Mouse (Mus musculus) limb, embryonic 13.5 days (tissue): ENCODE results near the gene Cntn5. TPM values are rescaled to one million over a fixed set of nuclear protein-coding genes. Genes with fewer than 3 reads are reported as not detected.
"Not testable (repeated sequence)": the region's sequence is repeated elsewhere in the genome, so short reads cannot be mapped to it uniquely, and the experiment has no call there.

Experiments used
- ATAC-seq: fragments of 200-750 bp; cut with Nextera tagmentation; 2 replicates; pipeline ENCODE4 v1.8.0; 2017; ENCODE audit warnings: low read depth, moderate number of reproducible peaks, moderate TSS enrichment; ENCODE audit not compliant: low FRiP score
- H3K27ac ChIP-seq: fragments of 300-500 bp; sonication (generic); 2 replicates; pipeline ENCODE4 v1.5.1; 2015; ENCODE audit warnings: inconsistent platforms, mild to moderate bottlenecking, moderate library complexity
- H3K27me3 ChIP-seq: fragments of 300-500 bp; sonication (generic); 2 replicates; pipeline ENCODE4 v1.6.1; 2015; ENCODE audit warnings: mild to moderate bottlenecking, inconsistent platforms
- H3K36me3 ChIP-seq: fragments of 300-500 bp; sonication (generic); 2 replicates; pipeline ENCODE4 v1.6.1; 2015; ENCODE audit warnings: inconsistent platforms, mild to moderate bottlenecking, moderate library complexity
- H3K4me1 ChIP-seq: fragments of 300-500 bp; sonication (generic); 2 replicates; pipeline ENCODE4 v1.6.1; 2015; ENCODE audit warnings: inconsistent platforms
- H3K4me2 ChIP-seq: fragments of 300-500 bp; sonication (generic); replicated peaks from 2 replicates; pipeline ENCODE4 v1.6.1; 2015; ENCODE audit warnings: inconsistent platforms, mild to moderate bottlenecking, moderate library complexity
- H3K4me3 ChIP-seq: fragments of 300-500 bp; sonication (generic); 2 replicates; pipeline ENCODE4 v1.5.1; 2015; ENCODE audit warnings: moderate library complexity, mild to moderate bottlenecking, inconsistent platforms
- H3K9ac ChIP-seq: fragments of 300-500 bp; sonication (generic); 2 replicates; pipeline ENCODE4 v1.6.1; 2015; ENCODE audit warnings: mild to moderate bottlenecking, inconsistent platforms
- H3K9me3 ChIP-seq: fragments of 300-500 bp; sonication (generic); 2 replicates; pipeline ENCODE4 v1.6.1; 2016; ENCODE audit warnings: inconsistent platforms
- WGBS: fragments of 180-500 bp; shearing (Covaris S2); methylation state at CpG from one replicate; pipeline ENCODE4 v1.1.7; 2015; 5-methylcytosine and 5-hydroxymethylcytosine counted together
- polyA plus RNA-seq: library from polyadenylated mRNA; unstranded; fragments of >200 nt; fragmentation: Nextera tagmentation; extraction: Ambion mirVana; gene quantifications from 2 replicates; pipeline ENCODE4 v1.2.1, GENCODE M21; 2015

Cntn5 gene
- polyA plus RNA-seq, 1 experiment from 2014 or later: 1.7 TPM

GRCm38 (mm10) chr9:10645951-10646350 lies 258.6 kb downstream of the Cntn5 start:
- Histone ChIP-seq H3K27ac (no peak overlapping the region), H3K9me3 (no peaks in the 10 kb centered on the region), H3K4me3 (no peak overlapping the region), H3K27me3 (no peaks in the 10 kb centered on the region), H3K9ac (no peak overlapping the region), H3K36me3 (no peaks in the 10 kb centered on the region), H3K4me2 (no peak overlapping the region), H3K4me1 (no peaks in the 10 kb centered on the region)
- ATAC-seq: no peak
- WGBS: 86% methylated on average over 5 of the region's 5 CpGs

DNA sequence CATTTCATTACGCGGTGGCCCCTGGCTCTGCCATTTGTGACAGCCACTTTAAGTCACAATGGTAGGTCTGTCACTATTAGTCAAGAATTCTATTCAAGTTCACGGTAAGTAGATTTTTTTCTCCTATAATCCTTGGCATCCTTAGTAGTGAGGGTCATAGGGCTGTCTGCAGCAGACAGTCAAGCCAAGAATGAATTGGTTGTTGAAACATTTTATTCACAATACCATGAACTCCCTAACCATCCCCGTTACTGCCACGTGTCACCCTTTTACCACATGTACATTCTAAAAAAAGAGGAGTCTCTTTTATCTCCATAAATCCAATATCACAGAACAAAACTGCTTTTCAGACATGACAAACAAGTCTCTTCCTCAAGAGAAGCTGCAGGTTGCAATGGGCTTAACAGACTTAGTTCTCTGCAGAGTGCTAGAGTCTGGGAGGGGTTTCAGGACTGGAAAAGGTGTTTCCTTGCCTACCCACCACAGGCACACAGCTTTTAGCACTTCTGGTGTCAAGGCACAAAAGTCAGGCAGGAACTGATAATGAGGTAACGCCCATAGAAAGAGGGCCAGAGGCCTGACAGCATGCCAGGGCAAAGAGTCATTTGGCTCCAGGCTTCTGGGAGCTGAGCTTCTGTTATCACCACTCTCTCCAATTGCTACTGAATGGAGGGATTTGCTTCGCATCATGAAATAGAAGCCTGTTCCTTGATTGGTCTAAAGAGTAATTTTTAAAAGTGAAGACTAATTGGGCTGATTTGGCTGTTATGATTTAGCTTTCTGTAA lies 259.3 kb downstream of the Cntn5 start:
- Histone ChIP-seq H3K4me1 (no peaks in the 10 kb centered on the region), H3K27me3 (no peaks in the 10 kb centered on the region), H3K4me3 (no peak overlapping the region), H3K36me3 (no peaks in the 10 kb centered on the region), H3K9me3 (no peaks in the 10 kb centered on the region), H3K9ac (no peak overlapping the region), H3K4me2 (no peak overlapping the region), H3K27ac (no peak overlapping the region)
- WGBS: 71% methylated on average over 7 of the region's 7 CpGs
- ATAC-seq: no peak

DNA sequence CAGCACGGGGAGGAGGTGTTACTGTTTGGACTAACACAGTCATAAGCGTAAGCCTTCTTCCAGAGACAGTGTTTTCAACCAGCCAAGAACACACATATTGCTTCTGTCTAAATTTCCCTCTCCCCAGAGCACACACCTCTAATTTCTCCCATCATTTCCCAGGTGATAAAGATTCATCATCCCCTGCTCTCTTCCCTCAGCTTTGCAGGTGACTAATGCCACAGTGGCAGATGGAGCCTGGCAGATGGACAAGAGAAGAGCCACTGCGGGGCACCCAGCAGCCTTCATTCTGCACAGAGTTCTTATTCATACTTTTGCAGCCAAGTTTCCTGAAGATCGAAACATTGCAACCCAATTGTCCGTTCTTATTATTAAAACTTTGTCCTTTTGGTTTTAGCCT lies 286.5 kb downstream of the Cntn5 start:
- Histone ChIP-seq H3K36me3 (no peaks in the 10 kb centered on the region), H3K4me2 (no peak overlapping the region), H3K27ac (no peak overlapping the region), H3K4me3 (no peak overlapping the region), H3K9ac (no peak overlapping the region), H3K27me3 (no peaks in the 10 kb centered on the region), H3K4me1 (no peaks in the 10 kb centered on the region), H3K9me3 (no peaks in the 10 kb centered on the region)
- ATAC-seq: no peak
- WGBS: 84% methylated on average over 5 of the region's 5 CpGs

GRCm38 (mm10) chr9:10575346-10576241 lies 329.0 kb downstream of the Cntn5 start:
- Histone ChIP-seq H3K27ac (no peak overlapping the region), H3K9ac (no peak overlapping the region), H3K36me3 (no peaks in the 10 kb centered on the region), H3K9me3 (no peaks in the 10 kb centered on the region), H3K27me3 (no peaks in the 10 kb centered on the region), H3K4me2 (no peak overlapping the region), H3K4me1 (no peaks in the 10 kb centered on the region), H3K4me3 (no peak overlapping the region)
- ATAC-seq: no peak
- WGBS: 83% methylated on average over 7 of the region's 7 CpGs

- Histone ChIP-seq H3K27me3 (no peaks in the 10 kb centered on the region), H3K4me1 (no peaks in the 10 kb centered on the region), H3K4me2 (no peak overlapping the region), H3K4me3 (no peak overlapping the region), H3K27ac (no peak overlapping the region), H3K9ac (no peak overlapping the region), H3K9me3 (no peaks in the 10 kb centered on the region), H3K36me3 (no peaks in the 10 kb centered on the region)
- ATAC-seq: peak; percentile 48; the same call in 1 of the 2 replicates
Observed at GRCm38 (mm10) chr9:10569830-10570229, 334.7 kb downstream of the Cntn5 start.

DNA sequence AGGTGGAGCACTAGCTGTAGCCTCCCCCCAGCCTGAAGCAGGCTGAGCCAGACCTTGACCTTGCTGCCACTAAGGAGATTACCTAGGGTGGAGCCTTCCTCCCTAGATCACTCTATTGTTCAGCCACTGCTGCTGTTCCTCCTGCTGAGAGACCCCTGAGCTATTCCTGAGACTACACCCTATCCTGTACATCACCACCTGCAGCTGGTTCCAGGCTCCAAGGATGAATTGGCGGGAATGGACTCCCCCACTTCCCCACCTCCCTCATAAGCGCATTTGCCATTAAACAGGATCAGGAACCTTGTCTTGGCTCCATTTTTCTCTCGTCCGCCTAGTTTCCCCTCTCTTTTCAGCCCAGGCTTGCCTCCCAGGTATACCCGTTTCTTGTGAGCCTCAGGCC lies 363.7 kb downstream of the Cntn5 start:
- H3K4me2 ChIP-seq, H3K27me3 ChIP-seq, ATAC-seq, H3K4me1 ChIP-seq, H3K36me3 ChIP-seq, H3K9ac ChIP-seq, H3K9me3 ChIP-seq, H3K4me3 ChIP-seq, H3K27ac ChIP-seq: not testable (repeated sequence)
- 53% methylated on average over 5 of the region's 5 CpGs for WGBS

GRCm38 (mm10) chr9:10532248-10532647 lies 372.3 kb downstream of the Cntn5 start:
- Histone ChIP-seq H3K4me1 (no peaks in the 10 kb centered on the region), H3K4me3 (no peak overlapping the region), H3K27me3 (no peaks in the 10 kb centered on the region), H3K9me3 (no peaks in the 10 kb centered on the region), H3K9ac (no peak overlapping the region), H3K36me3 (no peaks in the 10 kb centered on the region), H3K27ac (no peak overlapping the region), H3K4me2 (no peak overlapping the region)
- ATAC-seq: no peak
- 77% methylated on average over 5 of the region's 5 CpGs for WGBS

DNA sequence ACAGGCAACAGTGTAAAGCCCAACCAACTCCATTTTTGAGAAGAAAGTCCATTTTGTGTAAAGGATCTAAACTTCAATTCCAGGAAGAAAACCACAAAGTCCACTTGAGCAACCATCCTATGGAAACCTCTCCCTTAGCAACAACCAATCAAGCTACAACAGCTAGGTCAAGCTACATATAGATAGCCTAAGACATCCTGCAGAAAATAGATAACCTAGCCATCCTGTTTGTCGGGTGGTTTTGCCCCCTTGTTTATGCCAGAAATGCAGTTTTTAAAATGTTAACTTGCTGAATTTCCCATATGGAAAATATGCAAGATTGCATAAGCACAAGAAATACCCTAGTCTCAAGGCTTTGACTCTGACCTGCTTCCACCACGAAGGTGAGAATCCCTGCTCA lies 373.5 kb downstream of the Cntn5 start:
- Histone ChIP-seq H3K9ac (no peak overlapping the region), H3K27me3 (no peaks in the 10 kb centered on the region), H3K9me3 (no peaks in the 10 kb centered on the region), H3K36me3 (no peaks in the 10 kb centered on the region), H3K4me3 (no peak overlapping the region), H3K4me1 (no peaks in the 10 kb centered on the region), H3K27ac (no peak overlapping the region), H3K4me2 (no peak overlapping the region)
- no peak for ATAC-seq
- 85% methylated on average over 2 of the region's 2 CpGs for WGBS

- Histone ChIP-seq H3K9me3 (no peaks in the 10 kb centered on the region), H3K9ac (no peak overlapping the region), H3K36me3 (no peaks in the 10 kb centered on the region), H3K27ac (no peak overlapping the region), H3K4me3 (no peak overlapping the region), H3K4me1 (no peaks in the 10 kb centered on the region), H3K4me2 (no peak overlapping the region), H3K27me3 (no peaks in the 10 kb centered on the region)
- 46% methylated on average over 4 of the region's 4 CpGs for WGBS
- ATAC-seq: no peak
Observed at GRCm38 (mm10) chr9:10529528-10529927, 375.0 kb downstream of the Cntn5 start.

DNA sequence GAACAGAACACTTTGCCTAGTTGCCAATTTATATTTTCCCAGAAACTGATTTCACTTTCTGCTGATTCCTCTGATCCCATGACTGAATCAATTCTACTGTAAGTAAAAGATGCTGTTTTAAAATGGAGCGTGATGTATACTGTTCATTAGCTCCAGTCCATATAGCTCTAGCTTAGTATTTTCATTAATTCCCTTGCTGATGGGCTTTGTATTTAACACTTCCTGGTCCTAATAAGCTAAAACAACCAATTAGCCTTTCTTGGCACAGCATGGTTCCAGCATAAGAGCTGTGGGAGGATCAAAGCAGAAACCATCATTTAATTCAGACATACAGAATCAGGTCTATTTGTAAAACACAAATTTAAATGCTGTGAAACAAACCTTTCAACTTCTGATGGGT lies 375.5 kb downstream of the Cntn5 start:
- ATAC-seq: no peak
- no peak overlapping the region for H3K4me3 ChIP-seq
- no peak overlapping the region for H3K9ac ChIP-seq
- no peaks in the 10 kb centered on the region for H3K4me1 ChIP-seq
- H3K4me2 ChIP-seq: no peak overlapping the region
- 31% methylated on average over 1 of the region's 1 CpGs for WGBS
- H3K27ac ChIP-seq: no peak overlapping the region
- H3K27me3 ChIP-seq: no peaks in the 10 kb centered on the region
- no peaks in the 10 kb centered on the region for H3K9me3 ChIP-seq
- no peaks in the 10 kb centered on the region for H3K36me3 ChIP-seq

DNA sequence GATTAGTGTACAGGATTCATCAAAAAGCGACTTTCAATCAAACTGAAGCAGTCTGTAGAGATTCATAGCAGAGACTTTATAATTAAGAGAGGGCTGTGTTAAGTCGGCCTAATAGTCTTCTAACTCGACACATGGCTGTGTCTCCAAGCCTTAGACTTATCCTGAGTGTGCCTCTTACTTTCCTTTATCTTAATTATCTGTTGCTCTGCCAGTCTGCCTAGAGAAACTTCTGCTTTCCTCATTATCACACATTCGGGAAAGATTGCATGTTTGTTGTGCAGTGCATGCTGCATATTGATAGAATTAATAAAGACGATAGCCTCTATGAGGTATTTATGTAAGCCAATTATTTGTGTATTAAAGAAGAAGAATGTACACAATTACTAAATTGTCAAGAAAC lies 375.9 kb downstream of the Cntn5 start:
- H3K9me3 ChIP-seq: no peaks in the 10 kb centered on the region
- H3K27me3 ChIP-seq: no peaks in the 10 kb centered on the region
- no peak overlapping the region for H3K27ac ChIP-seq
- no peaks in the 10 kb centered on the region for H3K4me1 ChIP-seq
- H3K4me2 ChIP-seq: no peak overlapping the region
- no peak overlapping the region for H3K4me3 ChIP-seq
- no peak for ATAC-seq
- H3K9ac ChIP-seq: no peak overlapping the region
- H3K36me3 ChIP-seq: no peaks in the 10 kb centered on the region
- WGBS: 40% methylated on average over 5 of the region's 5 CpGs

DNA sequence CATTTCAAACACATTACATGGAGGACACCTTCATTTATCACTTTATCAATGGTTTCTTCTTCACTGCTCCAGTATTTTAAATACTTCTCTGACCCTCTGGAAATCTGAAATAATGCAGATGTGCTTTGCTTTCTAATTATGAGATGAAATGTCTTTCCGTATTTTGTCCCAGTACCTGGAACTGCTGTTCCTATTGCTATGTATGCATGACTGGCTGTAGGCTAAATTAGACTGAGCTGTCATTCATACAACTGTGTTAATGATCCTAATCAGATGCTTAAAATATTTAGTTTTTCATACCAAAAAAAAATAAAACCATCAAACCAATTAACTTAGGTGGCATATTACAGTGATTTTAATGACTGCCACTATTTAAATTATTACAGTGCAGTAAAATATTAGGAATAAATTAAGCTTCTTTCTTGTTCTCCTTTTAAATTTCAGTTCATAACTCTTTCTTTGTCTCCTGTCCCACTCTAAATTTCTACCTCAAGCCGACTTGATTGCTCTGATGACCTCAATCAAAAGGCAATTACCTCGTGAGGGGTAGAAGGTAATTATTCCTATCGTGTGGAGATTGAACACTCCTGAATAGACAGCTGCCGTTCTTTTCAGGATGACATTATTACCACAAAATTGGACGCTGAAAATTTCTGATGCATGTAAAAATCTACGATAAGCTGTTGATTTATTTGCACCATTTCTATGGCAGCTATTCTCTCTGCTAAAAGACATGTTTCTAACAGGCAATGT lies 378.5 kb downstream of the Cntn5 start:
- H3K4me1 ChIP-seq: no peaks in the 10 kb centered on the region
- H3K27me3 ChIP-seq: no peaks in the 10 kb centered on the region
- no peak overlapping the region for H3K27ac ChIP-seq
- no peak overlapping the region for H3K4me2 ChIP-seq
- WGBS: 50% methylated on average over 7 of the region's 7 CpGs
- no peaks in the 10 kb centered on the region for H3K9me3 ChIP-seq
- H3K36me3 ChIP-seq: no peaks in the 10 kb centered on the region
- H3K9ac ChIP-seq: no peak overlapping the region
- ATAC-seq: no peak
- H3K4me3 ChIP-seq: no peak overlapping the region
